Mouse (Mus musculus) right cerebral cortex, postnatal 25 days (tissue): Measurements from ENCODE around the gene Mettl9.
"Not testable (repeated sequence)": the region's sequence is repeated elsewhere in the genome, so short reads cannot be mapped to it uniquely, and the experiment has no call there.

Source experiments
- DNase-seq: peaks from one replicate; pipeline ENCODE4 v3.0.0; 2022

The Mettl9 gene

DNA sequence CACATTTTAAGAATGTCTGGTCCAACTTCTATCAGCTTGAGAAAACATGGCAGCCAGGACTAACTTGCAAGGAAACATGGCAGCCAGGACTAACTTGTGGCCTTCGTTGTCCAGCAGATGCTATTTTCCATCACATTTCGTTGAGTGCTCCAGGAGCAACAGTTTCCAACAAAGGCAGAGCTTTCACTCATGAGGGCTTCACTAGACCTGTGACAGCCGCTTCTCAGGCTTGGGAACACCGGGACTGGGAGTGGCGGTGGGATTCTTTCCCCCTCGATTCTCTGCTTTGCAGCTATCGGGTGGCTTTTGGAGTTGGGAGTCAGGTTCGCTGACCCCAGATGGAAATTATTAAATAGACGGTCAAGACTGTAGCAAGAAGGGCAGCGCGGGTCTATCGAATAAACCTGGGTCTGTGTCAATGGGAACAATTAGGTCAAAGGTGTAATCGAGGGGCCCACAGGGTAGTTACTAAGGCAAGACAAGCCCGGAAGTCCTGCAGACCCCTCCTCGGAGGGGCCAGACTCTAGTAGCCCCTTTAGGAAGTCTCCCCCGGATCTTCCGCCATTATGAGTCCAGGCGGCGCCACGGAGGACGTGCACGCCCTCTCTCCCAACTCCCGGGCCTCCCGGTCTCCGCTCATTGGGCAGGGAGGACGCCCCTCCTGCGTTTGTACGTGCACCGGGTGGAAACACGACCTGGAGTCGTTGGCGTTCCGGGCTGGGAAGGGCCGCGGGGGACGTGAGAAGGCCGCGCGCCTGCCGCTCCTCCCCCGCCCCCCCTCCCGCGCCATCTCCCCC is at the start of gene Mettl9:
TSS of gene Mettl9 (plus strand) at position 590 of the 797 bp plus-strand sequence.
- peak; percentile 91 for DNase-seq

DNA sequence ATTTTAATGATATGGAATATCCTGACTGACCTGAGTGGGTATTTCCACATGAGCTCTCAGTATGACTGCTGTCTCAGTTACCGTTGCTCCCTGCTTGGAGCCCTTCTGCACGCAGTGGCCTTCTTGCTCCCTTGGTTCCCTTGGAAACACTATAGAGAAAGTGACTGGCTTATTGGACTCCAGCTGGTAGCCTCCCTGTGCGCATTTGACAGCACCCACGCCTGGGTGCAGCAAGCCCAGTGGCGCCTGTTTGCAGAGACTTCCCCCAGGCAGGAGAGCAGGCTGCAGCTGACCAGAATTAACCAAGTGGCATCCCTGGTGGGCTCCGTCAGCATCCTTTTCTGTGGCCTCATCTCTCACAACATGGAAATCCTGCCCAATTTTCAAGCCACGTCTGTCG is 43.1 kb upstream of the Mettl9 start:
- DNase-seq, result no peak

DNA sequence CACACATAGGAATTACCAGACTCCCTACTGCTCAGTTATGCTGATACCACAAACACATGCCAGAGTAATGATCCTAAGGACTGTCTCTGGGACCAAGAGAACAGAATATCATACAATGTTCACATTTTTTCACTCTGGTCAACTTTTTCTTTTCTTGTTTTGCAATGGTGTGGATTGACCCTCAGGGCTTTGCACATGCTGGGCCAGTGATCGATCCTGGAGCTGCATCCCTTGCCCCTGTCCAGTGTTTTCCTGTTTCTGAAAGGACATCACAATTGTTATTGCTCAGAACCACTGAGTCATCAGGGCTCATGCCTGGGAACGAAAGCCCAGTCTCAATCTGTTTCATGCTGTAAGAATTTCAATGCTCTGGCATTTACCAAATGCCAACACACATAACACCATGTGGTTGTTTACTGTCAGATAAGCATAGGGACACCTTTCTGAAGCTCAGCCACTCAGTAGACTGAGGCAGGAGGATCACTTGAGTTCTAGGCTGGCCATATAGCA is 35.2 kb upstream of the Mettl9 start:
- no peak for DNase-seq

DNA sequence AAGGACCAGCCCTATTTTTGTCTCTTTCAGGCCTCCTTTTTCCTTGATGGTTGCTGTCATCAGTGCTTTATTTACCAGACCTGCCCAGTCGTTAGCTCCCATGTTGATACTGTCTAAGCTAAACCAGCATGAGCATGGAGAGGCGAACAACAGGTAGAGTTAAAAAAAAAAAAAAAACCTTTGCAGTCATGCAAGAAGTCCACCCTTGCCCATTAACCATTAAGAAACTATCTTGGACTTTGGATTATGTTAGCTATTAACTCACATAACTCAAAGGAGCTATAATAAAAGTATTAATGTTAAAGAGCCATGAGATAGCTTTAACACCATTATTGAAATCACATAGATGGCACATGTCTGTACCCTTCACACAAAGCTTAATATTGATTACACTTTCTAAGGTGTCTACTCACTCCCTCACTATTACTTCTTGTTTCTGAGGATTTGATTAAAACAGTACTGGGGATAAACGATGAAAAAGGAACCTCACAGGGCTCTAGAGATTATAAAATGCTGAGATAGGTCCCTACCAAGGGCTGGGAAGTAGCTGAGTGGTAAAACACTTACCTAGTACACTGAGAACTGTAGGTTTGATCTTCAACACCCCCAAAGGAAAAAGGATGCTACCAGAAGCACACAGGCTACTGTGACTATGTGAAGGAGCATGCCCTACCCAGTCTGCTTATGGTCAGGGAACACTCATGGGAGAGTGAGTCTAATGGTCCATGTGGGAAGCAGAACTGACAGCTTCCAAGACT is 34.0 kb upstream of the Mettl9 start:
- no peak for DNase-seq

DNA sequence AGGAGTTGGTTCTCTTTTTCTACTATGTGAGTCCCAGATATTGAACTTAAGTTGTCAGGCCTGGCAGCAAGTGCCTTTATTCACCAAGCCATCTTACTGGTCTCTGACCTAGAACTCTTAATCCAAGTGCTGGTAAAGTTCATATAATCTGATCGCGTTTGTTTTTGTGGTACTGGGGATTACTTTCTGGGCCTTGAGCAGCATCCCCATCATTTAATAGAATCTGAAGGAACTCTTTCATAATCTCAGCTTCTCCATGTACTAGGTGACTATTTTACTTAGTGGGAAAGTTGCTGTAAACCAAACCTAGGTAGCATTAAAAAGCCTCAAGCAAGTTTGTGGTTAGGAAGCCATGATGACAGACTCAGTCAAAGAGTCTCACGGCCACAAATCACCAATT is 32.4 kb upstream of the Mettl9 start:
- DNase-seq, result no peak

DNA sequence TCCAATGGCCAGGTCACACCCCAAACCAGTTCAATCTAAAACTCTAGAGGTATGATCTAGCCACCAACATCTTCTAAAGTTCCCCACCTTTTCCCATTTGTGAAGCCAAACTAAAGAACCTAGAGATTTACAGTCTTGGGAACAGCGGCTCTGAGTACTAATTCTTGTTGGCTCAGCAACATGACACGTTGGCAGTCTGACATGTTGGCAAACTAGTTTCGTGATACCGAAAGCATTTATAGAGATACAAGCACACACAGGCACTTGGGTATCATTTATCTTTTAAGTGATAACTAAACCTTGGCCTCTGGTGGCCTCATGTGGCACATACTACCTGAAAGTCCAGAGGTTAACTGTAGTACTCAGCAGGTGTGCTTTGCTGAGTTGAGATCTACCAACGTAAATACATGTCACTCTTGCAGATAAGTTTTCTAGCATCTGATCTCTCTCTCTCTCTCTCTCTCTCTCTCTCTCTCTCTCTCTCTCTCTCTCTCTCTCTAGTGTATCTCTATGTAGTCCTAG is 31.8 kb upstream of the Mettl9 start:
- DNase-seq, result no peak

DNA sequence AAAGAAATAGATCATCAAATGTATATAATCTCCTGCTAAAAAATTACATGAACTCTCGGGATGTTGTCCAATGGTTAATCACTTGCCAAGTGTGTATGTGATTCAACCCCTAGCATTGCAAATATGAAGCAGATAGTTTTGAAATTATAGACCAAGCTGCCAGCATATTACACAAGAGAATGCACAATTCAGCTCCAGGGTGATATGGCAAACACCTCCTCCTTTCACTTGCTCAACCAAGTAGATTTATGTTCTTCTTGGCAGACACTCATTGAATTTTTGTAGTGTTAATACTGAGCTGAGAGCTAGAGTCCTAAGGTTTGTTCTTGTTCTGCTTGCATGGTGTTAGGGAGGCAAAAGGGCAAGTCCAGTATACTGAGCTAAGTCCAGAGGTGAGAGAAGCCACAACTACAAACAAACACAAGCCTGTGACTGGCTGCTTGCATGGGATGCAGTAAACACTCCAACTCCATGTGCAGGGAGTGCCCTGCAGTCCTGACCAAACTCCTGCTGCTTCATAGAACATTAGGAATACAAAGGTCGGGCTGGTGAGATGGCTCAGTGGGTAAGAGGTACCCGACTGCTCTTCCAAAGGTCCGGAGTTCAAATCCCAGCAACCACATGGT is 30.3 kb upstream of the Mettl9 start:
- DNase-seq, result no peak

DNA sequence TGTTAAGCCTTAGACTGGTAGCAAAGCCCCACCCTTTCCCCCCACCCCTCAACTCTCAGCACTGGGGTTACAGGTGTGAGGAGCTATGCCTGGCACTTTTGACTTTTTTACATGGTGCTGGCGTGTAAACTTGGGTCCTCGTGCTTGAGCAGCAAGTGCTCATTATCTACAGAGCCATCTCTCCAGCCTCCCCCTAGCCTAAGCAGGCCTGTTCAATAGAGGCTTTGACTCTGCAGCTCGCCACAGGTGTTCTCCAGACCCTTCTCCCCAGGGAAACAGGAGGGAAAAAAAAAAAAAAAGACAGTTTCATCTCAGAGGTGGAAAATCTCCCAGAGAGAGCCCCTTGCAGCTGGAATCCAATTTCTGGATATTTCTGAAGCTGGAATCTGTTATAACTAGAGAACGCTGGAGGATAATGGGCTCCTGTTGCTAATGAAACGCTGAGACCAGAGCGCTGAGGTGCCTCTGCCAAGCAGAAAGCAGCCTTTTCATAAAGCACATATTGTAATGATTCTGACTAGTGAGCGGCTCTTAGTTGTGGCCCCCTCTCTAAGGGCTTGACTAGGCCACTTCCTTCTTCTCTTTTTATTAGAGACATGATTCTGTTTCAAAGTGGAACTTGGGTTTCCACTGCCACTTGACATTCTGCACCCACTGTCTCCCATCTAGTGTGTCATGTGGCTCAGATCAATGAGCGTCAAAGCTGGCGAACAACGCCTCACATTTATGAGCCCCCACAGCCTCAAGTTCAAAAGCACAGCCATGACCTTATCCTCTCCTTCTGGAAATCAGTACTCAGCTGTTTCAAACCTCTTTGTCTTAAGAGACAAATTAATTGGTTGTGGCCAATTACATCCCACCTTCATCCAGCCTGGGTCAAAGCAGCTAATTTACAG is 22.2 kb upstream of the Mettl9 start:
- DNase-seq, result no peak

DNA sequence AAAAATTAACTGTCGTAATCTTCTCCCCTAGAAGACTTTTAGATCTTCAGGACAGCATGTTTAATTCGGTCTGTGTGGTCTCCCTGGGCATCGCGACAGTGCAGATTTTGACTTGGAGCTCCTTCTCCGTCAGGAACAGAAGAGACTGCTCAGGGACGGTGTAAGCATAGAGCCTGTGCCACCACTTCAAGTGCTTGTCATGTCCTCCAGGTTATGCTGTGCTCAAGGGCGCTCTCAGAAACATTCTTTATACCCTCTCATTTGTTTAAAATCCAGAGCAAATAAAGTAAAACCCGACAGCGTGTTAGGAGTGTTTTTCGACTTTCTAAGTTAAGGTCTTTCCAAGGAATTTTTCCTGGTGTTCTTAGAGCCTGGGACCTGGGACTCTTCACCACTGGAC is 19.8 kb upstream of the Mettl9 start:
- DNase-seq, result no peak

DNA sequence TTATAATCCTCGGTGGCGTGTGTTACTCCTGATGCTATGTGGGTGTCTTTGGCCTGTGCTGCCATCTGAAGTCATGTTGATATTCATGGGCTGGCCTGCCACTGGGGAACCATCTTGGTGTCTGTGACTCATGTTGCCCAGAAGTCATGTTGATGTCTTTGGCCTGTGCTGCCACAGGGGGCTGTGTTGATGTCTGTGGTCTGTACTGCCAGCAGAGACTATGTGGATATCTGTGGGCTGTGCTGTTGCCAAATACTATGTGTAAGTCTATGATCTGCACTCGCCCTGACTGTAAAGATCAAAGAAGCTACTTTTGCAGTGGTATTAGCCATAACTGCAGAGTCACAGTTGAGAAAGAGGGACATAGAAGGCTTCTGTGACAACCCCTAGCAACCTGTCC is 15.5 kb upstream of the Mettl9 start:
- no peak for DNase-seq

DNA sequence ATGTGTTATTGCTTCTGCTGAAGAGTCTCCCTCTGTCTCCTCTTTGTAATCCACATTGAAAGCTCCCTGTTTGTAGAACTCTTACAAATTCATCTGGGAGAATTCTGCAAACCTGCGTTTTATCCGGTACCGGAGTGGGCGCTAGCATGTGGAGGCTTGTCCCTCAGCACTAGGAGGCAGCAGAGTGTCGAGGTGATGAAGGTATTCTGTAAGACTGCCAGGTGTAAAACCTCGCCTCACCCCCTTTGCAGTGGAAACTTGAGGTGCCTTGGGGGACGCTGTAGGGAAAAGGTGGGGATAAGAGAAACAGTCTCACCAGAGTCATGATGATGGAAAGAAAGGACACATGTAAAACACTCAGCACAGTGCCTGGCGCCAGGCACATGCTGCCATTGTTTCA is 14.0 kb upstream of the Mettl9 start:
- DNase-seq, result no peak

DNA sequence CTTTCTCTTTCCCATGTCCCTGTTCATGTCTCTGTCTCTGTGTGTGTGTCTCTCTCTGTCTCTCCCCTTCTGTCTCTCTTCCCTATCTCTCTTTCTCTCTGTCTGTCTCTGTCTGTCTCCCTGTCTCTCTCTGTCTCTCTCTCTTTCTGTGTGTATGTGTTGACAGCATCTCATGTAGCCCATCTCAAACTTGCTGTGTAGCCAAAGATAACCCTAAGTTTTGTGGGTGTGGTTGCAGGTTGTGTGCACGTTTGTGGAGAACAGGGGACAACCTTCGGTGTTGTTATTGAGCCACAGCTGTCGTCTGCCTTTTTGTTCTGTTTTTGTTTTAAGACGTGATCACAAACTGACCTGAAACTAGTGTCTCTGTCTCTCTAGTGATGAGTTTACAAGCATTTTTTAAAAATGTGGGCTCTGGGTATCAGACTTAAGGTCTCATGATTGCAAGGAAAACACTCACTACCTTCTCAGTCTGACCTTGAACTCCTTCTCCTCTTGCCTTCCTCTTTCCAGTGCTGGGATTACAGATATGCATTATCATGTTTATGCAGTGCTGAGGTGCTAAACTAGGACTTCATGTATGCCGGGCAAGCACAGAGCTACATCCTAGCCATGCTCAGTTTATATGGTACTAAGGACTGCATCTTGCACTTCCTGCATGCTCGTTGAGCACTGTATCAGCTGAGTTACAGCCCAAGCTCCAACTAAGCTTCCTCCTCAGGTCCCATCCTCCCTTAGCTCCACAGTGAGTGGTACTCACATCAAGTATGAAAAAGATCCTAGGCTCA is 8.8 kb upstream of the Mettl9 start:
- DNase-seq, result no peak

DNA sequence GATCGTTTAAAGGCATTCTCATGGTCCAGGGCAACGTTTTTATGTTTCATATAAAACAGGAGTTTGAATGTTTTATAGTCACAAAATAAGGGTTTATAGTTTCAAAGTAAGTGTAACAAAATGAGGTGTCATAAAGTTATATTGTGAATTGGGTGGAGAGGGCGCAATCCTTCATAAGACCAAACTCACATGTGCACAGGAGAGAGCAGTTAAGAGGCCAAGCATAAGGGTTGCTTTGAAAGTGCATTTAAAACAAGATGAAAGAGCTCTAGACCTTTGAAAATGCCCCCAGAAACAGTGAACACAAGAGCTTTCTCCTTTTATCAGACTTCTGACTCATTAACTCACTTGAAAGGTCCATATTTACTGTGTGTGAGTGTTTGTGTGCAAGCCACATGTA is 7.9 kb upstream of the Mettl9 start:
- no peak for DNase-seq

DNA sequence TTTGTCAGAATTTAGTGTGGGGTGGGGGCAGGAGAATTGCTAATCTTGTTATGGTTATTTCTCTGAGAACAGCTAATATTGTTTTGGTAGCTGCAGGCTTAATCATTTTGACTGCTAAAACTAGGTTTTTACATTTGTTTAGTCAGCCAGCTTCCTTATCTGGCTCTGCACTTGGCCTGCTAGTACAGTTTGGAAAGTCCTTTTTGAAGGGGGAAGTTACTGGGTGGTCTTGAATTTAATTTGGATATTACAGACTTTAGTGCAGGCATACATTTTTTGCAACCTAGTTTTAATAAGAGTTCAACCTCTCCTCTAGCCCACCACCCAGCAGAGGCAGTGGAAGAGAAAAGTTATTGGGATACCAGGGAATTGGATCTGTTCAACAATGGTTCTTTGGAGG is 4.3 kb upstream of the Mettl9 start:
- DNase-seq, result not testable (repeated sequence)

DNA sequence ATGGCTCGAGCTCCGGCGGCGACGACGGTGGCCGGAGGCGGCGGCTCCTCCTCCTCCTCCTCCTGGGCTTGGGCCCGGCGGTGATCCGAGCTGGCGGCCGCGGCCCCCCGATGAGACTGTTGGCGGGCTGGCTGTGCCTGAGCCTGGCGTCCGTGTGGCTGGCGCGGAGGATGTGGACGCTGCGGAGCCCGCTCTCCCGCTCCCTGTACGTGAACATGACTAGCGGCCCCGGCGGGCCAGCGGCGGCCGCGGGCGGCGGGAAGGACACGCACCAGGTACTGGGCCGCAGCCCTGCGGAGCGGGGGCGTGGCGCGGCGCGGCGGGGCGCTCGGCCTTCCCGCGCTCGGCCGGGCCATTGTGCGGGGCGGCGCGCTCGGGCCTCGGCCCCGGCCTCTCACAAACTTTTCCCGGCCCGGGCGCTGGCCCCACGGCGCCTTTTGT is 476 bp downstream of the Mettl9 start:
- DNase-seq, result no peak

DNA sequence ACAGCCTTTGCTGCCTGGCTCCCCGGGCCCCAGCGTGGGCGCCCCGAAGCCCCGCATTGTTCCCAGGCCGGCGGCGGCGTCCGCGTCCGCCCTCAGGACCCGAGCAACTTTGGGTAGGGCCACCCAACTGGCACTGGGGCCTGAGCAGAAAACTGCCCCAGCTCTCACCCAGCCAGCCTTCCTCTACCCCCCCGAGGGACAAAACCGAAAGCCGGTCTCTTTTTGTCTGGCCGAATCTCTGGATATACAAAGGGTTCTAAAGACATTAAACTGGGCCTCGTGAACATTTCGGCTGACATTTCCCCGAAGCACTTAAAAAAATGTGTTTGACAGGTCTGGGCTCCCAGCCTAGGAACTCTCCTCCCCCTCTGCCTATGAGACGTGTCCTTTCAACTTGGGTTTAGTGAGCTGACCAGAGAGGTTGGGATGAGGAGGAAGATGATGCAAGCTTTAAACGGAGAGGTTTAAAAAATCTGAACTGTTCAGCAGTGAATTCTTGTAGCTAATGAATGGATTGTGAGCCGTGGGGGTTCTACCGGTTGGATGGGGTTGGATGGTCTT is 996 bp downstream of the Mettl9 start:
- DNase-seq, result no peak

DNA sequence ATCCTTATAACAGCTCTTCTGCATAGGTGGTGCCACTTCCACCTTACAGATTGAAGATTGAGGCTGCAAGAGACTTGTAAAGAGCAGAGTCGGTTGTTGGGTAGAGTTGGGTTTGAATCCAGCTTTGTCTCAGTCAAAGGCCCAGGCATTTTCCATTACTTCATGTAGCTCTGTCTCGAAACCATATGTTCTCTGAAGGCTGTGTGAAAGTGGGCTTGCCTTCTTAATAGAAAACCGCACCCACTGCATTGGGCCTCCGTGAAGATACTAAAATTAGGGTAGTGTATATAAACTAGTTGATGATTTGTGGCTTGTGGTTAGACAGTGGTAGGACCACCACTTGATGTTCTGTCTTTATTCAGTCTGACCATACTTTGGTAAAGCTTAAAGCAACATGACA is 6.3 kb downstream of the Mettl9 start:
- no peak for DNase-seq

DNA sequence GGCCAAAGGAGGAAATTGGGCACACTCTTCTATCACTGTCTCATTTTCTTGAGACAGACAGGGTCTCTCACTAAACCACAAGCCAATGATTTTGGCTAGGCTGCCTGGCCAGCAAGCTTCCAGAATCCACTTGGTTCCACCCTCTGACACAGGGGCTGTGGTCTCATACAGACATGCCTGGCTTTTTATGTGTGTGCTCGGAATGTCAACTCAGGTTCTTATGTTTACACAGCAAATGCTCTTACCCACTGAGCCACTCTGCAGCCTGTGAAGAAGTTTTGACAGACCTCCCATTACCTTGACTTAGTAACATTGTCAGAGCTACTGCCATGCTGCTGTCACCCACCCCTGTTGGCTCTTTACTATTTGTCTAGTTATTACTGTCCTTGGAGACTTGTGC is 7.7 kb downstream of the Mettl9 start:
- DNase-seq, result no peak

DNA sequence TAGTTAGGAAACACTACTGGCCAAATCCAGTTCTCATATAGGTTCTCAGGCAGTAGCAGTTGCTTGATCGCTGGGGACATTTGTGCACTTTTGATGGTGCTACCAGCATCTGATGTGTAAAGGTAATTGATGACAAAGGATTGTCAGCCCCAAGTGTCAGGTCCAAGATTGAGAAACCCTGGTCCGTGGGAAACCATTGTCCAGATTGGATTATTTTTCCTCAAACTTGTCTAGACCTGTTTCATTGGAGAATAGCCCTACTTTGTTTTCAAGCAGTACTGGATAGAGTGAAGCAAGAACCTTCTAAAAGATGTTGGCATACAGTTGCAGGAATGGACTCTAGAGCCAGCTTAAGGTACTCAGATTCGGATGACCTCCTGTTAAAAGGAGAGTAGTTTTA is 8.8 kb downstream of the Mettl9 start:
- DNase-seq, result no peak

DNA sequence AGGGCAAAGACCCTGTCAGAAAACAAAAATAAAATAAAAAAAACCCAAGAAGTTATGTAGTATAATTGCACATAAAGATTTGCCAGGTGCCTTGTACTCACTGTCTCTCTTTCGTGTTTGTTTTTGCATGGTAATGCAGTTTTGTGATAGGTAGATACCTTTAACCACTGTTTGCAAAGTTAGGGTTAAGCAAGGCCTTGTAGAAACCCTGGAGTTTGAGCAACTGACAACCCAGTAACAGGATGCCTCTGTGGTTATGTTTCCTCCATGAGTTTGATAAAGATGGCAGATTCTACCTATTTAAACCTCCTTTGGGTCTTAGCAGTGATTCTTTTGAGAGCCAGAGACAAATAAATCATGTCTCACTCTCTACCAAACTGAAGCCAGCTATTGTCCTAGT is 9.3 kb downstream of the Mettl9 start:
- DNase-seq, result no peak

DNA sequence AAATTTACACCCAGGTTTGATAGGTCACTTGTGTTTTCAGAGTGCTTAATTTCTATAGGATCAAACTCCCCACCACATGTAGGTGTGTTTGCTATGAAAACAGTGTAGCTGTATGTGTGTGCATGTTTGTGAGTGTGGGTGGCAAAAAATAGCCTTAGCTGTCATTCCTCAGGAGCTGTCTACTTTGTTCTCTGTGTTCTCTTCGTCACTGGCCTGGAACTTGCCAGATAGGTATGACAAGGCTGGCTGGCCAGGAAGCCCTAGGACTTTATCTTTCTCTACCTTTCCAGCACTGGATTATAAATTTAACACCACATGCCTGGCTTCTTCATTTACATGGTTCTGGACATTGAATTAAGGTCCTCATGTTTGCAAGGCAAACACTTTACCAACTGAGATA is 10.0 kb downstream of the Mettl9 start:
- no peak for DNase-seq
